Mouse (Mus musculus) kidney, adult 2 months (tissue): ENCODE results near the gene Trak1.

Source experiments
- CTCF ChIP-seq: fragments of 200-500 bp; conservative IDR thresholded peaks from 2 replicates; pipeline ENCODE4 v1.5.1; 2011; ENCODE audit warnings: low read depth, mild to moderate bottlenecking, control low read depth, low read length, moderate library complexity, mixed read lengths; ENCODE audit not compliant: insufficient read depth, insufficient read length
- POLR2A ChIP-seq: fragments of 200-500 bp; IDR thresholded peaks from one replicate; pipeline ENCODE4 v1.6.1; 2011; ENCODE audit warnings: low read depth, low read length, control low read depth

DNA sequence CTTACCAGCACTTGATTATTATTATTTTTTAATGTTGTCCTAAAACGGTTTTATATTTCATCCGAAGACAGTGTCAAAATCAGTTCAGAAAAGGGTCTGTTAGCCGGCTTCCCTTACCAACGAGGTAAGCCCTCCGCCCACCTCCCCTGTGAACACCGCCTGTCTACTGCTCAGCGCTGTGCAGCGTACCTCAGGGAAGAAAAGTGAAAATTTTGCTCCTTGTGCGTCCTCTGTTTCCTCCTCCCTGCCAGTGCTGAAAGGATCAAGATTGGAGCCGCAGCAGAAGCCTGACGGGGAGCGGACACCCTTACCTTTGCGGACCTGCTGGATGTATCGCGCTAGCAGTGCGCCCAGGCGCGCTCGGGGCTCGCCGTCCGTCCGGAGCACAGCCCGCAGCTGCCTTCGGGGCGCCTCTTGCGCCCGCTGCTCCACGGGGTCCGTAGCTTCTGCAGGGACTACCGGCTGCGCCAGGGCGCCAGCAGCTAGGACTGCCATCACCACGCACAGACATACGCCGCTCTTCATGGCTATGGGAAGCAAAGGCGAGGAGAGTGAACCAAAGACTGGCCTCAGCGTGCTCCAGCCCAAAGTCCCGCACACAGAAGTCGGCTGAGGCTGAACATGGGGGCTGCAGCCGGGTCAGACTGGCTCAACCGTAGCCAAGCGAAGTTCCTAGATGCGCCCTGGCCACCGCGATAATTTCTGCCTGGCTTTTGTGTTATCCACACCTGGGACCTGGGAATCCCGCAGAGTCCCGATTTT, 196.9 kb downstream of the Trak1 start:
- TF ChIP-seq POLR2A (no peak), CTCF (no peak)
